Mouse (Mus musculus): ENCODE measurements around the gene Rbm39. TPM values are rescaled to one million over a fixed set of nuclear protein-coding genes. Genes with fewer than 3 reads are reported as not detected.

Gene Rbm39
- polyA plus RNA-seq, 1 experiment from 2014 or later = 715 TPM

DNA sequence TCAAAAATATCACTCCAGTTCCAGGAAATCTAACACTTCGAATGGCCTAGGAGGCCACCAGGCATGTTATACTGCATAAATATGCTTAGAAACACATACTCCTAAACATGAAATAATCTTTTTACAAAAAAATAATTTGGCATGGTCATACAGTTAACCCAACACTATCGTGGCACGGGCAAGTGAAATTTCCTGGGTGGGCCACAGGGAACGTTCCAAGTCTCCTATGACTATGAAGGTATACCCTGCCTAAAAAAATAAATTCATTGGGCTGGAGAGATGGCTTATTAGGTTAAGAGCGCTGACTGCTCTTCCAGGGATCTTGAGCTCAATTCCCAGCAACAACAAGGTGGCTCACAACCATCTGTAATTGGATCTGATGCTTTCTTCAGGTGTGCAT, 13.5 kb downstream of the Rbm39 start:
- H3K4me2 ChIP-seq (replicated peaks; ENCODE audit: low read depth, low read length) = no peak overlapping the region
- H3K4me3 ChIP-seq (ENCODE audit: low read depth, low read length) = no peak overlapping the region
- ATAC-seq (ENCODE audit: low FRiP score) (no peak), DNase-seq (ENCODE audit: low spot score) (no peak)
- H3K27me3 ChIP-seq (ENCODE audit: control insufficient read depth, insufficient read depth, low read length) = no peaks in the 10 kb centered on the region
- WGBS = 96% methylated on average over 5 of the region's 5 CpGs
- no peaks in the 10 kb centered on the region for H3K9me3 ChIP-seq (ENCODE audit: control insufficient read depth, low read length)
- no peak overlapping the region for H3K9ac ChIP-seq (ENCODE audit: low read depth, low read length)
- H3K27ac ChIP-seq (ENCODE audit: low read depth, low read length) = no peak overlapping the region
- H3K4me1 ChIP-seq (replicated peaks; ENCODE audit: control insufficient read depth, insufficient read depth, low read length) = no peaks in the 10 kb centered on the region
- peaks cover 10% of the 10 kb centered on the region for H3K36me3 ChIP-seq (ENCODE audit: control insufficient read depth, insufficient read depth, low read length)

DNA sequence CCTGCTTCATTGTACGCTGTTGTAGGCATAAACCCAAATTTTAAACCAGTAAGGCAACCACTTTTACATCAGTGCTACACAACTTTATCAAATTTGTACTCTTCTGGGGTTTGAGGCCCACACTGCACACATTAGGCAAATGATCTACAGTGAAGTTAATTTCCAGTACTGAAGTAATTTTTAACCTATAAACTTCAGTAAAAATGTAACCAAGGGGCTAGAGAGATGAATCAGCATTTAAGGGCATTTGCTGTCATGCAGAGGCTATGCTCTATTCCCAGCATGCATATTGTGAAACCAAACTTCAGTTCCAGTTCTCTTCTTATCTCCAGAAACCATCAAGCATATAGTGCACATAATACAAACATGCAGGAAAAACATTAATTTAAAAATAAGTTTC, 14.6 kb downstream of the Rbm39 start:
- 100% methylated on average over 1 of the region's 1 CpGs for WGBS
- H3K4me3 ChIP-seq (ENCODE audit: low read depth, low read length) = no peak overlapping the region

DNA sequence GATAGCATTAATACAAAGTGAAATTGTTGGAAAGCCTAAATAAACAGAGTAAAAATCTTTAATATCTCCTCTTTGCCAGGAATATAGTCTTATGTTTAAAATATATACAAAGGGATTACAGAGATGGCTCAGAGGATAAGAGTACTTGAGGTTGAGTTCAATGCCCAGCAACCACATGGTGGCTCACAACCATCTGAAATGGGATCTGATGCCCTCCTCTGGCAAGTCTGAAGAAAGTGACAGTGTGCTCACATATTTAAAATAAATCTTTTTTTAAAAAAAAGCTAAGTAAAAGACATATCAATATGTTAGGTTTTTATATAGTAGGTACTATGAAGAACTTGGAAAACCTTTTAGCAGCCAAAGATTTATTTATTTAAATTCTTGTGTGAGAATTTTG, 28.5 kb downstream of the Rbm39 start:
- H3K4me3 ChIP-seq (ENCODE audit: low read depth, low read length) = no peak overlapping the region
- ATAC-seq (ENCODE audit: low FRiP score) (no peak), DNase-seq (ENCODE audit: low spot score) (no peak)
- H3K27me3 ChIP-seq (ENCODE audit: control insufficient read depth, insufficient read depth, low read length) = no peaks in the 10 kb centered on the region
- H3K9me3 ChIP-seq (ENCODE audit: control insufficient read depth, low read length) = no peaks in the 10 kb centered on the region
- no peaks in the 10 kb centered on the region for H3K4me1 ChIP-seq (replicated peaks; ENCODE audit: control insufficient read depth, insufficient read depth, low read length)
- H3K4me2 ChIP-seq (replicated peaks; ENCODE audit: low read depth, low read length) = no peak overlapping the region
- 0 out of 2 replicates have a peak, but pooled peaks cover 4% of the 10 kb centered on the region for H3K36me3 ChIP-seq (ENCODE audit: control insufficient read depth, insufficient read depth, low read length)
- H3K27ac ChIP-seq (ENCODE audit: low read depth, low read length) = no peak overlapping the region
- no peak overlapping the region for H3K9ac ChIP-seq (ENCODE audit: low read depth, low read length)

More for the DNA sequence above, 14.6 kb downstream of the Rbm39 start:
- Histone ChIP-seq H3K9me3 (ENCODE audit: control insufficient read depth, low read length) (no peaks in the 10 kb centered on the region), H3K9ac (ENCODE audit: low read depth, low read length) (no peak overlapping the region), H3K27ac (ENCODE audit: low read depth, low read length) (no peak overlapping the region), H3K27me3 (ENCODE audit: control insufficient read depth, insufficient read depth, low read length) (no peaks in the 10 kb centered on the region), H3K4me1 (replicated peaks; ENCODE audit: control insufficient read depth, insufficient read depth, low read length) (no peaks in the 10 kb centered on the region), H3K4me2 (replicated peaks; ENCODE audit: low read depth, low read length) (no peak overlapping the region), H3K36me3 (ENCODE audit: control insufficient read depth, insufficient read depth, low read length) (peaks cover 10% of the 10 kb centered on the region)
- no peak for ATAC-seq (ENCODE audit: low FRiP score)
- DNase-seq (ENCODE audit: low spot score) = no peak

DNA sequence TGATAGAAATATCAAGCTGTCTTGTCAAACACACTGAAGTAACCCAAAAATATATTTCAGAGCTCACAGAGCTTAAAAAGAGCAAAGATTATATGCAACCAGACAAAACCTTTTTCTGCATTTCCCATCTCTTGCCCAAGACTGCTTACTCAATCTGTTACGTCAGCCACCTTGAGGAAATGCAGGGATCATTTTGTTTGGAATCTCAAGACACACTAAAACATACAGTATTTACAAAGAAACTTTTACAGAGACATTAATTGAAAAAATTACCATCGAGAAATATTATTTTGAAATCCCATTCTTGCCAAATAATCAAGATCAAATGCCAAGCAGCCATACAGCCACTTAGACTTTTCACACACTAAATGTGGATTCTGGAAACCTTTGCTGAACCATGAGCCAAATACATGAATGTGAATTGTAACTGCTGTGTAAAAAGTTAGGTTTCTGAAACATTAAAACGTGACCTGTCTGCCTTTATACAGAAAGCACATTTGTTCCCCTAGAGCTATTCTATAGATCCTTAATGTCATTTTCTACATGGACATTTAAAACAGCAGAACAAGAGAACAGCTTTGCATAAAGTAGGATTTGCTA, 32.6 kb downstream of the Rbm39 start:
- Histone ChIP-seq H3K9me3 (ENCODE audit: control insufficient read depth, low read length) (no peaks in the 10 kb centered on the region), H3K36me3 (ENCODE audit: control insufficient read depth, insufficient read depth, low read length) (0 out of 2 replicates have a peak, but pooled peaks cover 4% of the 10 kb centered on the region)
- WGBS = 96% methylated on average over 3 of the region's 3 CpGs

DNA sequence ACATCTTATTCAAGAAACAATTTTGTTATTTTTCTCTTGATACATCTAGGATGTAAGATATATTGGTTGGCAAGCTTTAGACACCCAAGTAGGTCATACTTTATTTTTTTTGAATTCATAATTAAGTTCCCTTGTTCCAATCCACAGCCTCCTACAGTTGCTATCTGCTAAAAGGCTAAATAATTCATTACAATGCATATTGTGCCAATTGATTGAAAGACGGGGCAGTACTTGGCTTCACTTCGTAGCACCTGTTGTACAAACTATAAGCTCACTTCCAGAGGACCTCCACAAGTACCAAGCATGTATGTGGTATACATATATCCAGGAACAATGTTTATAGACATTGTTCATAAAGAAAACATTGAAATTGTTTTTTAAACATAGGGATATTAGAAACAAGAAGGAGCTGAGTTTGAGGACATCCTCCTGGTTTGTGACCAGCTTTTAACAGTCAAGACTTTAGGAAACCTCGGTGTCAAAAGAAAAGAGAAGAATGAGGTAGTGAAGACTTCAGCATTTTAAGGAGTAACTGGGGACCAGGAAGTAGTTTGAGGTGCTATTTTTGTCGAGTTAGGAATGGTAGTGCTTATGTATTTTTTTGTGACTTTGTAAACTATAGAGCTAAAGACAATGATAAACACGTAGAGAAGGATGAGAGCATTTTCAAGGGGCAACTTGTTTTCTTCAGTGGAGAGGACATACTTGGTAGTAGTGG, 33.6 kb downstream of the Rbm39 start:
- 77% methylated on average over 5 of the region's 5 CpGs for WGBS

More for the DNA sequence above, 32.6 kb downstream of the Rbm39 start:
- no peak overlapping the region for H3K27ac ChIP-seq (ENCODE audit: low read depth, low read length)
- H3K4me2 ChIP-seq (replicated peaks; ENCODE audit: low read depth, low read length) = no peak overlapping the region
- H3K9ac ChIP-seq (ENCODE audit: low read depth, low read length) = no peak overlapping the region
- DNase-seq (ENCODE audit: low spot score) = no peak
- ATAC-seq (ENCODE audit: low FRiP score) = no peak
- no peaks in the 10 kb centered on the region for H3K4me1 ChIP-seq (replicated peaks; ENCODE audit: control insufficient read depth, insufficient read depth, low read length)
- no peaks in the 10 kb centered on the region for H3K27me3 ChIP-seq (ENCODE audit: control insufficient read depth, insufficient read depth, low read length)
- no peak overlapping the region for H3K4me3 ChIP-seq (ENCODE audit: low read depth, low read length)

DNA sequence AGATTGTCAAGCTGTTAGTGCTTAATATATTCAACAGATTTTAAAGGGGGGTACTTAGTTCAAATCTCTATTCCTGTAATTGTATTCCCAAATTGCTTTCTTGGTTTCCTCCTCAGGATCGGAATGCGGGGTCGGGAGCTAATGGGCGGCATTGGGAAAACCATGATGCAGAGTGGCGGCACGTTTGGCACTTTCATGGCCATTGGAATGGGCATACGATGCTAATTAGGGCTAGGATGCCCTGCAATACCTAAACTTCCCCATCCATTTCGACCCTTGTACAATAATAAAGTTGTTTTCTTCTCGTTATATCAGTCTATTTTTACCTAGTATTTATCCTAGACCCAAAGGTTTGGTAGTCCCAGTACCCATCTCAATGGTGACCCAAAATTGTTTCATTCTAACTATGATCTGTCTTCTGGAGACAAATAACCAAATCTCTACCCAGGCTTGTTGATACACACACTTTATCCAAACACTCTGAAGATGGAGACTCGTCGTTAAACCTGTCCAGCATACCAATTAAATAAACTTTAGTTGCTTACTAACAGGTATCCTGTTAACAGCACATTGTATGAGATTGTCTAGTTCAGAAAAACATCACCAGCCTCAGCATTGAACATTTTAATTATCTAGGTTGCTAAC, 34.4 kb downstream of the Rbm39 start:
- no peak overlapping the region for H3K9ac ChIP-seq (ENCODE audit: low read depth, low read length)
- DNase-seq (ENCODE audit: low spot score) (no peak), ATAC-seq (ENCODE audit: low FRiP score) (no peak)
- H3K27ac ChIP-seq (ENCODE audit: low read depth, low read length) = no peak overlapping the region
- 70% methylated on average over 11 of the region's 11 CpGs for WGBS
- H3K36me3 ChIP-seq (ENCODE audit: control insufficient read depth, insufficient read depth, low read length) = 0 out of 2 replicates have a peak, but pooled peaks cover 4% of the 10 kb centered on the region
- H3K9me3 ChIP-seq (ENCODE audit: control insufficient read depth, low read length) = no peaks in the 10 kb centered on the region
- H3K4me3 ChIP-seq (ENCODE audit: low read depth, low read length) = no peak overlapping the region
- no peaks in the 10 kb centered on the region for H3K4me1 ChIP-seq (replicated peaks; ENCODE audit: control insufficient read depth, insufficient read depth, low read length)
- H3K4me2 ChIP-seq (replicated peaks; ENCODE audit: low read depth, low read length) = no peak overlapping the region
- H3K27me3 ChIP-seq (ENCODE audit: control insufficient read depth, insufficient read depth, low read length) = no peaks in the 10 kb centered on the region

More for the DNA sequence above, 33.6 kb downstream of the Rbm39 start:
- H3K4me3 ChIP-seq (ENCODE audit: low read depth, low read length) = no peak overlapping the region
- no peaks in the 10 kb centered on the region for H3K9me3 ChIP-seq (ENCODE audit: control insufficient read depth, low read length)
- H3K36me3 ChIP-seq (ENCODE audit: control insufficient read depth, insufficient read depth, low read length) = 0 out of 2 replicates have a peak, but pooled peaks cover 4% of the 10 kb centered on the region
- H3K9ac ChIP-seq (ENCODE audit: low read depth, low read length) = no peak overlapping the region
- H3K4me1 ChIP-seq (replicated peaks; ENCODE audit: control insufficient read depth, insufficient read depth, low read length) = no peaks in the 10 kb centered on the region
- ATAC-seq (ENCODE audit: low FRiP score) (no peak), DNase-seq (ENCODE audit: low spot score) (no peak)
- H3K4me2 ChIP-seq (replicated peaks; ENCODE audit: low read depth, low read length) = no peak overlapping the region
- H3K27me3 ChIP-seq (ENCODE audit: control insufficient read depth, insufficient read depth, low read length) = no peaks in the 10 kb centered on the region
- H3K27ac ChIP-seq (ENCODE audit: low read depth, low read length) = no peak overlapping the region

DNA sequence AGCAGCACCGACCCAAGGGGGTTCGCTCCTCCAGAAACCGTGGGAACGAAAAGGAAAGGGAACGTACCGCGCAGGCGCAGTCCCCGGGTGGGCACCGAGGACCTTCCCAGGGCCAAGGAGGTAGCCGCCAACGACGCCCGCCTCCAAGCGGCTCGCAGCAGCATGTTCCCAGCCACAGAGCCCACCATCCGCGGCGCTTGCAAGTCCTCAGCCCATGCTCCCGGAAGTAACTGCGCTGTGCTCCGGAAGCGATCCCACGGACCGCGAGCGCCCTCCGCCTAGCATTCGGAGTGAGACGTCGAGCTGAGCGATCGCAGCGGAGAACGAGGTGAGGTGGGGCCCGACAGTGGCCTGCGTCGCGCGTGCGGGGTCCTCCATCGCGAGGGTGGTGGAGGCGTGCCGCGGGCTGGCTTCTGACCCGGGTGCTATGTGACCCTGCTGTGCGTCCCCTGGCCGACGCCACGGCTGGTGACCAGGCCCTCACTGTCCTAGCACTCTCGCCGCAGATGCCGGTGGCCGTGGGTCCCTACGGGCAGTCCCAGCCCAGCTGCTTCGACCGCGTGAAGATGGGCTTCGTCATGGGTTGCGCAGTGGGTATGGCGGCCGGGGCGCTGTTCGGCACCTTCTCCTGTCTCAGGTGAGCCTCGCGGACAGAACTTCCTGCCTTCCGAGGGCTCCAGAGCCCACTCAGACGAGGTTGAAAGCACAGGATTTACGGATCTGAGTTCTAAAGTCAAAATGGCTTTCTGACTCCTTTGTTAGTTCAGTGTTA, 35.9 kb downstream of the Rbm39 start, which contains the start of the genes Romo1 and Nfs1:
Romo1 (plus strand) TSS at position 87 of the 772 bp plus-strand sequence.
Nfs1 (minus strand) TSS at position 234 of the 772 bp plus-strand sequence.
- H3K27me3 ChIP-seq (ENCODE audit: control insufficient read depth, insufficient read depth, low read length) = no peaks in the 10 kb centered on the region
- peak within 1 kb of the TSS; percentile 84 for H3K9ac ChIP-seq (ENCODE audit: low read depth, low read length)
- WGBS = under 1% methylated on average over 69 of the region's 70 CpGs
- peak; percentile 96 for DNase-seq (ENCODE audit: low spot score)
- H3K9me3 ChIP-seq (ENCODE audit: control insufficient read depth, low read length) = no peaks in the 10 kb centered on the region
- peak within 1 kb of the TSS; percentile 78 for H3K4me3 ChIP-seq (ENCODE audit: low read depth, low read length)
- H3K4me2 ChIP-seq (replicated peaks; ENCODE audit: low read depth, low read length) = peak within 1 kb of the TSS; percentile 85
- ATAC-seq (ENCODE audit: low FRiP score) = peak; percentile 98
- H3K27ac ChIP-seq (ENCODE audit: low read depth, low read length) = peak within 1 kb of the TSS; percentile 96
- no peaks in the 10 kb centered on the region for H3K4me1 ChIP-seq (replicated peaks; ENCODE audit: control insufficient read depth, insufficient read depth, low read length)
- 0 out of 2 replicates have a peak, but pooled peaks cover 4% of the 10 kb centered on the region for H3K36me3 ChIP-seq (ENCODE audit: control insufficient read depth, insufficient read depth, low read length)

DNA sequence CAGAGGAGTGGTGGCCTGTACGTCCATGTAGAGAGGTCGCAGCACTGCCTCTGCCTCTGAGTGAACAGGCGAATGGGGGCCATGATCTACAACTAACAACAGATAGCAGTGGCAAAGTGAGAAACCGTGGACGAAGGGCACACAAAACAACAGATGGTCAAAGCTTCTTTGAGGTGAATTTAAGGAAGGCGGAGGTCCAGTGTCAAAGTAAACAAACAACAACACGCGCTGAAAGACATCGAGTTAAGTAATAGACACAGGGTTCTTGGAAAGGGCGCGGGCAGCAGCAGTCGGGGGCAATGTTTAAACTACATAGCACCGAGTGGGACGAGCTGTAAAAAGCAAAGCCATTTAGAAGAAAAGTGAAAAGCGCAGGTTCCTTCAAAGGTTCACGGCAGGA, 36.7 kb downstream of the Rbm39 start:
- H3K27me3 ChIP-seq (ENCODE audit: control insufficient read depth, insufficient read depth, low read length) = no peaks in the 10 kb centered on the region
- H3K9ac ChIP-seq (ENCODE audit: low read depth, low read length) = peak overlapping the region; percentile 74
- 0 out of 2 replicates have a peak, but pooled peaks cover 3% of the 10 kb centered on the region for H3K36me3 ChIP-seq (ENCODE audit: control insufficient read depth, insufficient read depth, low read length)
- no peaks in the 10 kb centered on the region for H3K4me1 ChIP-seq (replicated peaks; ENCODE audit: control insufficient read depth, insufficient read depth, low read length)
- H3K27ac ChIP-seq (ENCODE audit: low read depth, low read length) = peak overlapping the region; percentile 96
- H3K4me3 ChIP-seq (ENCODE audit: low read depth, low read length) = peak overlapping the region; percentile 78
- 3% methylated on average over 16 of the region's 16 CpGs for WGBS
- DNase-seq (ENCODE audit: low spot score) (no peak), ATAC-seq (ENCODE audit: low FRiP score) (no peak)
- H3K4me2 ChIP-seq (replicated peaks; ENCODE audit: low read depth, low read length) = peak overlapping the region; percentile 85
- H3K9me3 ChIP-seq (ENCODE audit: control insufficient read depth, low read length) = no peaks in the 10 kb centered on the region
